Mouse (Mus musculus): ENCODE data around the gene Cfap206. TPM values are rescaled to one million over a fixed set of nuclear protein-coding genes. Genes with fewer than 3 reads are reported as not detected.
A peak's percentile ranks its signal among the peaks of the same experiment; 100 is the strongest.

The Cfap206 gene
- polyA plus RNA-seq, 1 experiment from 2014 or later, result 0.16 TPM

- Histone ChIP-seq H3K9me3 (ENCODE audit: low read depth, low read length) (0 out of 2 replicates have a peak, but pooled peaks cover 4% of the 10 kb centered on the region), H3K4me1 (ENCODE audit: insufficient read depth) (no peaks in the 10 kb centered on the region), H3K27me3 (ENCODE audit: insufficient read depth, low read length) (no peaks in the 10 kb centered on the region), H3K4me3 (ENCODE audit: low read depth, low read length) (no peak overlapping the region), H3K9ac (no peak overlapping the region), H3K36me3 (ENCODE audit: insufficient read depth) (no peaks in the 10 kb centered on the region), H3K27ac (ENCODE audit: low read depth) (no peak overlapping the region), H3K4me2 (no peak overlapping the region)
- WGBS, result 59% methylated on average over 4 of the region's 4 CpGs
- ATAC-seq (ENCODE audit: insufficient read depth) (no peak), DNase-seq (no peak)
- TF ChIP-seq CTCF (IDR thresholded peaks at IDR 0.05; ENCODE audit: low read depth), result no peak
Measured at GRCm38 (mm10) chr4:34724306-34724705, 5.7 kb downstream of the Cfap206 start.

- WGBS, result 67% methylated on average over 4 of the region's 4 CpGs
- Histone ChIP-seq H3K9ac (no peak overlapping the region), H3K9me3 (ENCODE audit: low read depth, low read length) (0 out of 2 replicates have a peak, but pooled peaks cover 4% of the 10 kb centered on the region), H3K4me3 (ENCODE audit: low read depth, low read length) (no peak overlapping the region), H3K27ac (ENCODE audit: low read depth) (no peak overlapping the region), H3K4me1 (ENCODE audit: insufficient read depth) (no peaks in the 10 kb centered on the region), H3K4me2 (no peak overlapping the region), H3K27me3 (ENCODE audit: insufficient read depth, low read length) (no peaks in the 10 kb centered on the region), H3K36me3 (ENCODE audit: insufficient read depth) (no peaks in the 10 kb centered on the region)
- TF ChIP-seq CTCF (IDR thresholded peaks at IDR 0.05; ENCODE audit: low read depth), result no peak
- no peak for ATAC-seq (ENCODE audit: insufficient read depth)
- no peak for DNase-seq
Measured at GRCm38 (mm10) chr4:34723186-34723585, 6.8 kb downstream of the Cfap206 start.

GRCm38 (mm10) chr4:34720127-34720895 is 9.7 kb downstream of the Cfap206 start:
- TF ChIP-seq CTCF (IDR thresholded peaks at IDR 0.05; ENCODE audit: low read depth), result 0 out of 2 replicates have a peak, but pooled peaks have one; percentile 12
- WGBS, result 86% methylated on average over 7 of the region's 7 CpGs

GRCm38 (mm10) chr4:34719421-34719820 is 10.6 kb downstream of the Cfap206 start:
- Histone ChIP-seq H3K4me3 (ENCODE audit: low read depth, low read length) (no peak overlapping the region), H3K9ac (no peak overlapping the region), H3K4me1 (ENCODE audit: insufficient read depth) (no peaks in the 10 kb centered on the region), H3K4me2 (no peak overlapping the region), H3K27ac (ENCODE audit: low read depth) (no peak overlapping the region), H3K27me3 (ENCODE audit: insufficient read depth, low read length) (no peaks in the 10 kb centered on the region), H3K9me3 (ENCODE audit: low read depth, low read length) (0 out of 2 replicates have a peak, but pooled peaks cover 4% of the 10 kb centered on the region), H3K36me3 (ENCODE audit: insufficient read depth) (no peaks in the 10 kb centered on the region)
- ATAC-seq (ENCODE audit: insufficient read depth) (no peak), DNase-seq (no peak)
- TF ChIP-seq CTCF (IDR thresholded peaks at IDR 0.05; ENCODE audit: low read depth), result no peak
- WGBS, result 96% methylated on average over 12 of the region's 12 CpGs

More at GRCm38 (mm10) chr4:34720127-34720895, 9.7 kb downstream of the Cfap206 start:
- no peaks in the 10 kb centered on the region for H3K27me3 ChIP-seq (ENCODE audit: insufficient read depth, low read length)
- 0 out of 2 replicates have a peak, but pooled peaks cover 4% of the 10 kb centered on the region for H3K9me3 ChIP-seq (ENCODE audit: low read depth, low read length)
- H3K4me3 ChIP-seq (ENCODE audit: low read depth, low read length), result no peak overlapping the region
- DNase-seq (no peak), ATAC-seq (ENCODE audit: insufficient read depth) (no peak)
- H3K4me2 ChIP-seq, result no peak overlapping the region
- no peaks in the 10 kb centered on the region for H3K36me3 ChIP-seq (ENCODE audit: insufficient read depth)
- no peak overlapping the region for H3K27ac ChIP-seq (ENCODE audit: low read depth)
- H3K4me1 ChIP-seq (ENCODE audit: insufficient read depth), result no peaks in the 10 kb centered on the region
- no peak overlapping the region for H3K9ac ChIP-seq

GRCm38 (mm10) chr4:34715062-34715461 is 14.9 kb downstream of the Cfap206 start:
- Histone ChIP-seq H3K4me1 (ENCODE audit: insufficient read depth) (no peaks in the 10 kb centered on the region), H3K9me3 (ENCODE audit: low read depth, low read length) (0 out of 2 replicates have a peak, but pooled peaks cover under 1% of the 10 kb centered on the region), H3K27me3 (ENCODE audit: insufficient read depth, low read length) (no peaks in the 10 kb centered on the region), H3K9ac (no peak overlapping the region), H3K4me3 (ENCODE audit: low read depth, low read length) (no peak overlapping the region), H3K36me3 (ENCODE audit: insufficient read depth) (no peaks in the 10 kb centered on the region), H3K27ac (ENCODE audit: low read depth) (no peak overlapping the region), H3K4me2 (no peak overlapping the region)
- 82% methylated on average over 1 of the region's 1 CpGs for WGBS
- DNase-seq (no peak), ATAC-seq (ENCODE audit: insufficient read depth) (no peak)
- no peak for TF ChIP-seq CTCF (IDR thresholded peaks at IDR 0.05; ENCODE audit: low read depth)

- Histone ChIP-seq H3K36me3 (ENCODE audit: insufficient read depth) (no peaks in the 10 kb centered on the region), H3K27ac (ENCODE audit: low read depth) (no peak overlapping the region), H3K9me3 (ENCODE audit: low read depth, low read length) (no peaks in the 10 kb centered on the region), H3K4me1 (ENCODE audit: insufficient read depth) (no peaks in the 10 kb centered on the region), H3K4me2 (no peak overlapping the region), H3K4me3 (ENCODE audit: low read depth, low read length) (no peak overlapping the region), H3K27me3 (ENCODE audit: insufficient read depth, low read length) (no peaks in the 10 kb centered on the region), H3K9ac (no peak overlapping the region)
- 62% methylated on average over 3 of the region's 3 CpGs for WGBS
- no peak for TF ChIP-seq CTCF (IDR thresholded peaks at IDR 0.05; ENCODE audit: low read depth)
- ATAC-seq (ENCODE audit: insufficient read depth), result no peak
- no peak for DNase-seq
Measured at GRCm38 (mm10) chr4:34708127-34708526, 21.9 kb downstream of the Cfap206 start.

GRCm38 (mm10) chr4:34707248-34707647 is 22.8 kb downstream of the Cfap206 start:
- WGBS, result 72% methylated on average over 3 of the region's 3 CpGs
- H3K9me3 ChIP-seq (ENCODE audit: low read depth, low read length), result no peaks in the 10 kb centered on the region
- no peak overlapping the region for H3K27ac ChIP-seq (ENCODE audit: low read depth)
- H3K4me3 ChIP-seq (ENCODE audit: low read depth, low read length), result no peak overlapping the region
- ATAC-seq (ENCODE audit: insufficient read depth) (no peak), DNase-seq (no peak)
- H3K4me1 ChIP-seq (ENCODE audit: insufficient read depth), result no peaks in the 10 kb centered on the region
- no peaks in the 10 kb centered on the region for H3K27me3 ChIP-seq (ENCODE audit: insufficient read depth, low read length)
- H3K4me2 ChIP-seq, result no peak overlapping the region
- TF ChIP-seq CTCF (IDR thresholded peaks at IDR 0.05; ENCODE audit: low read depth), result no peak
- H3K9ac ChIP-seq, result no peak overlapping the region
- H3K36me3 ChIP-seq (ENCODE audit: insufficient read depth), result no peaks in the 10 kb centered on the region

All from lung, embryonic 14.5 days (tissue).